Comparison of ENCODE assay signal across 9 mouse cellular contexts in genomic region chr3:88364337-88364736, GRCm38 (mm10). TPM values are rescaled to one million over a fixed set of nuclear protein-coding genes. Genes with fewer than 3 reads are reported as not detected.
DNase-seq lines count a peak whose midpoint lies in the region; ATAC-seq and TF ChIP-seq lines count a peak whose summit lies in the region.
"Had no signal": no experiment of that assay in that cellular context is flagged by ENCODE, and none has a peak within 500 bp of the region (broad histone marks: within the 10 kb centered on the region; RNA-seq: fewer than 3 reads in every experiment).

Gene Paqr6 (plus strand): TSS chr3:88364584.

- no peak within 1 kb of the TSS for H3K27ac ChIP-seq in midbrain, embryonic 10.5 days (replicated peaks)
- no peak within 1 kb of the TSS for H3K27ac ChIP-seq in midbrain, embryonic 11.5 days (ENCODE audit: low read depth, low read length)
- H3K27ac ChIP-seq in forebrain, embryonic 12.5 days, result no peak within 1 kb of the TSS
- H3K27ac ChIP-seq in stomach, postnatal 0 days (replicated peaks), result peak within 1 kb of the TSS; percentile 20; the same call in 1 of the 2 replicates

- H3K4me1 ChIP-seq in midbrain, embryonic 10.5 days, result peaks cover 27% of the 10 kb centered on the region
- no peaks in the 10 kb centered on the region for H3K4me1 ChIP-seq in midbrain, embryonic 11.5 days (ENCODE audit: control insufficient read depth, insufficient read depth, low read length)
- peaks cover 10% of the 10 kb centered on the region; the same call in 1 of the 2 replicates for H3K4me1 ChIP-seq in forebrain, embryonic 12.5 days
- peaks cover 3% of the 10 kb centered on the region; the same call in 1 of the 2 replicates for H3K4me1 ChIP-seq in stomach, postnatal 0 days (replicated peaks; ENCODE audit: control insufficient read depth, insufficient read depth)

- H3K9ac ChIP-seq in midbrain, embryonic 11.5 days (ENCODE audit: low read length), result no peak within 1 kb of the TSS
- no peak within 1 kb of the TSS for H3K9ac ChIP-seq in forebrain, embryonic 12.5 days
- H3K9ac ChIP-seq in stomach, postnatal 0 days (ENCODE audit: low read length), result peak within 1 kb of the TSS; percentile 50; the same call in 1 of the 2 replicates

- no peaks in the 10 kb centered on the region for H3K9me3 ChIP-seq in midbrain, embryonic 10.5 days (replicated peaks)
- H3K9me3 ChIP-seq in midbrain, embryonic 11.5 days (ENCODE audit: control insufficient read depth, low read length), result no peaks in the 10 kb centered on the region
- no peaks in the 10 kb centered on the region for H3K9me3 ChIP-seq in forebrain, embryonic 12.5 days
- H3K9me3 ChIP-seq in stomach, postnatal 0 days (ENCODE audit: control insufficient read depth, low read length), result no peaks in the 10 kb centered on the region

- peaks cover 38% of the 10 kb centered on the region for H3K36me3 ChIP-seq in midbrain, embryonic 10.5 days
- H3K36me3 ChIP-seq in midbrain, embryonic 11.5 days (ENCODE audit: control insufficient read depth, insufficient read depth, low read length), result peaks cover 21% of the 10 kb centered on the region
- H3K36me3 ChIP-seq in forebrain, embryonic 12.5 days (replicated peaks), result peaks cover 34% of the 10 kb centered on the region
- H3K36me3 ChIP-seq in stomach, postnatal 0 days (ENCODE audit: control insufficient read depth, insufficient read depth, low read length), result peaks cover 27% of the 10 kb centered on the region

- no peak for TF ChIP-seq CTCF in stomach, postnatal 0 days (IDR thresholded peaks at IDR 0.05; ENCODE audit: low read depth)

- intact Hi-C loops in heart, postnatal 25 days (cut with DNase I), result no loop called here

- TF ChIP-seq EP300 in stomach, postnatal 0 days (optimal IDR thresholded peaks at IDR 0.05), result no peak

- DNase-seq in midbrain, embryonic 10.5 days (ENCODE audit: low spot score), result peak; percentile 43
- DNase-seq in midbrain, embryonic 11.5 days (ENCODE audit: low spot score, missing footprints), result no peak
- peak; percentile 49 for DNase-seq in heart, postnatal 25 days (ENCODE audit: low spot score)
- DNase-seq in layer of hippocampus, adult 8-10 months (ENCODE audit: low spot score in 2 of 2), result peak in 1 of 2 experiments; percentile 63
- peak; percentile 90 for DNase-seq in lung, postnatal 36 days
- peak; percentile 81 for DNase-seq in stomach, postnatal 0 days (ENCODE audit: low spot score)
- DNase-seq in thymus, adult 18-20 months, result no peak

- ATAC-seq in midbrain, embryonic 11.5 days (ENCODE audit: low FRiP score), result no peak
- no peak for ATAC-seq in forebrain, embryonic 12.5 days (ENCODE audit: low FRiP score)
- ATAC-seq in stomach, postnatal 0 days (ENCODE audit: low FRiP score, low TSS enrichment), result peak; percentile 50; the same call in 1 of the 2 replicates

- H3K4me3 ChIP-seq in midbrain, embryonic 10.5 days, result peak within 1 kb of the TSS; percentile 23
- H3K4me3 ChIP-seq in midbrain, embryonic 11.5 days (ENCODE audit: low read depth, low read length), result no peak within 1 kb of the TSS
- H3K4me3 ChIP-seq in forebrain, embryonic 12.5 days (replicated peaks), result no peak within 1 kb of the TSS
- H3K4me3 ChIP-seq in stomach, postnatal 0 days (ENCODE audit: low read depth, low read length), result peak within 1 kb of the TSS; percentile 30

- 1% methylated on average over 16 of the region's 16 CpGs for WGBS in midbrain, embryonic 10.5 days
- 1% methylated on average over 16 of the region's 16 CpGs for WGBS in midbrain, embryonic 11.5 days
- WGBS in forebrain, embryonic 12.5 days, result 2% methylated on average over 16 of the region's 16 CpGs
- 3% methylated on average over 16 of the region's 16 CpGs for WGBS in stomach, postnatal 0 days

- no peak within 1 kb of the TSS for H3K4me2 ChIP-seq in midbrain, embryonic 11.5 days
- 0 out of 2 replicates have a peak within 1 kb of the TSS, but pooled peaks have one; percentile 11 for H3K4me2 ChIP-seq in forebrain, embryonic 12.5 days
- peak within 1 kb of the TSS; percentile 51 for H3K4me2 ChIP-seq in stomach, postnatal 0 days (replicated peaks; ENCODE audit: low read depth)

- H3K27me3 ChIP-seq in midbrain, embryonic 10.5 days (ENCODE audit: low read depth, poor library complexity, severe bottlenecking), result peaks cover 38% of the 10 kb centered on the region
- peaks cover 14% of the 10 kb centered on the region for H3K27me3 ChIP-seq in midbrain, embryonic 11.5 days (ENCODE audit: control insufficient read depth, insufficient read depth, low read length)
- H3K27me3 ChIP-seq in forebrain, embryonic 12.5 days, result peaks cover 23% of the 10 kb centered on the region
- H3K27me3 ChIP-seq in stomach, postnatal 0 days (ENCODE audit: control insufficient read depth, insufficient read depth, low read length), result no peaks in the 10 kb centered on the region

RNA-seq across cellular contexts. Expression of gene Paqr6, which starts in this region (rescaled TPM):
- 0.65 TPM in 2 replicates for polyA plus RNA-seq in midbrain, embryonic 10.5 days (2016; fragmentation: Nextera tagmentation; extraction: Ambion mirVana)
- 0.15 and 0.29 TPM in 2 replicates for polyA plus RNA-seq in midbrain, embryonic 11.5 days (2014; fragmentation: Nextera tagmentation; extraction: Ambion mirVana)
- polyA plus RNA-seq in forebrain, embryonic 12.5 days (2016; fragmentation: Nextera tagmentation; extraction: Ambion mirVana), result 1.0 and 1.6 TPM in 2 replicates
- under 1 TPM; 0.39 to 0.42 TPM for total RNA-seq in heart, postnatal 25 days (2021)
- total RNA-seq in layer of hippocampus, adult 8-10 months (2022), result 10 to 100 TPM; 16.8 to 25.2 (median 19.3) TPM
- polyA plus RNA-seq in stomach, postnatal 0 days (2015; fragmentation: Nextera tagmentation; extraction: Ambion mirVana), result 12.3 and 16.2 TPM in 2 replicates
- total RNA-seq: liver, adult 2 months had no signal

Comparison
In these comparisons a context has a peak if more than half of its experiments do, and no peak if none do; other contexts are left out.
1. RNA of gene Paqr6 (total RNA-seq): 16.8 to 25.2 TPM in layer of hippocampus, adult 8-10 months; 0.39 to 0.42 TPM in heart, postnatal 25 days; every median in the first group is over 10 times any median in the second.
2. Peak in DNase-seq and H3K4me3 ChIP-seq in midbrain, embryonic 10.5 days; RNA of the gene not detected or under 1 TPM.
3. Peak in DNase-seq in heart, postnatal 25 days; RNA of the gene not detected or under 1 TPM.
4. DNase-seq: peak in lung, postnatal 36 days (single experiment) and stomach, postnatal 0 days (single experiment); none in midbrain, embryonic 11.5 days (single experiment) and thymus, adult 18-20 months (0 of 2).